Mouse (Mus musculus) stomach, postnatal 0 days (tissue): ENCODE results near the gene Car5a. TPM values are rescaled to one million over a fixed set of nuclear protein-coding genes. Genes with fewer than 3 reads are reported as not detected.

Source experiments
- ATAC-seq: fragments of 200-750 bp; cut with Nextera tagmentation; 2 replicates; pipeline ENCODE4 v1.8.0; 2017; ENCODE audit not compliant: low FRiP score, low TSS enrichment
- DNase-seq: peaks from one replicate; pipeline ENCODE4 v3.0.0-alpha.2; 2016; ENCODE audit warnings: low spot score
- H3K27ac ChIP-seq: fragments of 300-500 bp; sonication (generic); replicated peaks from 2 replicates; pipeline ENCODE4 v1.5.1; 2014; ENCODE audit warnings: mild to moderate bottlenecking, control low read depth
- H3K27me3 ChIP-seq: fragments of 300-500 bp; sonication (generic); 2 replicates; pipeline ENCODE4 v1.6.1; 2014; ENCODE audit warnings: low read length; ENCODE audit not compliant: control insufficient read depth, insufficient read depth
- H3K36me3 ChIP-seq: fragments of 300-500 bp; sonication (generic); 2 replicates; pipeline ENCODE4 v1.6.1; 2014; ENCODE audit warnings: low read length, mixed read lengths; ENCODE audit not compliant: control insufficient read depth, insufficient read depth
- H3K4me1 ChIP-seq: fragments of 300-500 bp; sonication (generic); replicated peaks from 2 replicates; pipeline ENCODE4 v1.6.1; 2014; ENCODE audit warnings: antibody characterized with exemption; ENCODE audit not compliant: control insufficient read depth, insufficient read depth
- H3K4me2 ChIP-seq: fragments of 300-500 bp; sonication (generic); replicated peaks from 2 replicates; pipeline ENCODE4 v1.6.1; 2014; ENCODE audit warnings: low read depth, mild to moderate bottlenecking, control low read depth, moderate library complexity
- H3K4me3 ChIP-seq: fragments of 300-500 bp; sonication (generic); 2 replicates; pipeline ENCODE4 v1.5.1; 2014; ENCODE audit warnings: low read depth, low read length, control low read depth
- H3K9ac ChIP-seq: fragments of 300-500 bp; sonication (generic); 2 replicates; pipeline ENCODE4 v1.6.1; 2014; ENCODE audit warnings: mild to moderate bottlenecking, low read length, control low read depth, mixed read lengths
- H3K9me3 ChIP-seq: fragments of 300-500 bp; sonication (generic); 2 replicates; pipeline ENCODE4 v1.6.1; 2016; ENCODE audit warnings: low read length; ENCODE audit not compliant: control insufficient read depth
- CTCF ChIP-seq: IDR thresholded peaks from 2 replicates; pipeline ENCODE4 v1.5.1; 2016; ENCODE audit warnings: antibody characterized with exemption, low read depth, mild to moderate bottlenecking, moderate library complexity
- EP300 ChIP-seq: optimal IDR thresholded peaks from 2 replicates; pipeline ENCODE3; 2016; ENCODE audit warnings: antibody characterized with exemption
- WGBS: fragments of 180-500 bp; shearing (Covaris S2); extraction: QIAGEN DNeasy Blood & Tissue Kit; methylation state at CpG from one replicate; pipeline ENCODE4 v1.1.7; 2014; 5-methylcytosine and 5-hydroxymethylcytosine counted together
- polyA plus RNA-seq: library from polyadenylated mRNA; unstranded; fragments of >200 nt; fragmentation: Nextera tagmentation; extraction: Ambion mirVana; gene quantifications from 2 replicates; pipeline ENCODE4 v1.2.1, GENCODE M21; 2015

Gene Car5a
- polyA plus RNA-seq, 1 experiment from 2014 or later = 0.30 TPM

DNA sequence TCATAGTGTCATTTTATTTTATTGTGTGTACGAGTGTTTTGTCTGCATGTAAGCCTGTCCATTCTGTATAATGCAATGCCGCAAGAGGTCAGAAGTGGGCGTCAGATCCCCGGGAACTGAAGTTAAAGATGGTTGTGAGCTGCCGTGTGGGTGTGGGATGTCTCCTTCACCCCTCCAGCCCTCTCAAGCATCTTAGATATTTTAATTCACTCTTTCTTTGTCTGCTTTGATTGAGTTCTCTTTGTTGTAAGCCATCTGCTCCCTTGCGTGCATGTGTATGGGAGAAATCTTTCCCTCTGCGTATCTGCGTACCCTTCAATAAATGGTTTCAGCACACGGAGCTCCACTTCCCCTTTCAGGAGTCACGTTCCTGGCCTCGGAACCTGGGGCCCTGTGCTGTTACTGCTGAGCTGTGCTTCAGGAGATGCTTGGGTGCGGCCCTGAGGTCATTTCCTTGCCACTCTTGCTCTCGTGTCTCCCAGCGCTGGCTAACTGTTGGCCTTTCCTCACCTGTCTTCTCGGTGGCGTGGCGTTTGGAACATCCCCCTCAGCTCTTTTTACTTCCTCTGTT is 26.9 kb upstream of the Car5a start:
- 67% methylated on average over 17 of the region's 17 CpGs for WGBS
- no peak overlapping the region for H3K9ac ChIP-seq
- TF ChIP-seq EP300 (no peak), CTCF (peak; percentile 30; the same call in 1 of the 2 replicates)
- H3K4me3 ChIP-seq = no peak overlapping the region
- peaks cover 9% of the 10 kb centered on the region for H3K4me1 ChIP-seq
- no peak for ATAC-seq
- DNase-seq = no peak
- no peaks in the 10 kb centered on the region for H3K27me3 ChIP-seq
- no peaks in the 10 kb centered on the region for H3K9me3 ChIP-seq
- no peak overlapping the region for H3K27ac ChIP-seq
- no peak overlapping the region for H3K4me2 ChIP-seq
- H3K36me3 ChIP-seq = peaks cover 14% of the 10 kb centered on the region

DNA sequence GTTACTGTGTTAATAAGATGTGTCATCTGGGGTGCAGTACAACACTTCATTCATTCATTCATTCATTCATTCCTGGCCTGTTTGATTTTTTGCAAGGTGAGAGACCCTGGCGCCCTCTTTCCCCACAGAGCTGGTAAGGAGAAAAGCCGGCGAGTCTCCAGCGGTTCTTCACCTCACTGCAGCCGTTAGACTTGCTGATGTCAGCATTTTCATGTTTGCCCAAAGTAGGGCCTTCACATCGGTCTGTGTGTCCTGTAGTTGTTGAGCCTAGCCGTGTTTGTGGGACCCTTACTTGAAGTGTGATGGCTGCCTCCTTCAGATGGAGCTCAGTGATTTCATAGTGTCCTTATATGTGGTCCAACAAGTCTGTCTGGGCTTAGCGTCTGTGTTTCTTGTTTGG is 25.5 kb upstream of the Car5a start:
- Histone ChIP-seq H3K9ac (no peak overlapping the region), H3K36me3 (peaks cover 8% of the 10 kb centered on the region), H3K4me3 (no peak overlapping the region), H3K9me3 (no peaks in the 10 kb centered on the region), H3K4me1 (peaks cover 9% of the 10 kb centered on the region), H3K27ac (no peak overlapping the region), H3K4me2 (no peak overlapping the region), H3K27me3 (no peaks in the 10 kb centered on the region)
- ATAC-seq = no peak
- TF ChIP-seq EP300 (no peak), CTCF (no peak)
- 75% methylated on average over 8 of the region's 8 CpGs for WGBS
- DNase-seq = no peak

DNA sequence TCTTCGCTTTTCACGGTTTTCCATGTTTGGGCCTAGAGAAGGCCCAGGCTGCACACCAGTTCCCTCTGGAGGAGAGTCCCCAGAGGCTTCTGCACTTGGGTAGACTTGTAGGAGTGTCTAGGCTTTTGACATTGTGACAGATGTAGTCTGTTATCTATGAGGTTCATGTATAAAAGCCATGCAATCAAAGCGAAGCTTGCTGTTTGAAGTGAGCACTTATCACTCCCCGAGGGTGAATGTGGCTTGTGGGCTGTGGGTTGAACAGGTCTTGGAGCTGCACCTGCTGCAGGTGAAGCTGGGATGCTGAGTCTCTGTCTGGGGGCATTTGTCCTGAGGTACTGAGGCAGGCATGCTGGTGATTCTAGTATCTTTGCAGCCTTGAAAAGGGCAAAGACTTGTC is 23.8 kb upstream of the Car5a start:
- Histone ChIP-seq H3K4me1 (peaks cover 9% of the 10 kb centered on the region), H3K9ac (no peak overlapping the region), H3K4me2 (no peak overlapping the region), H3K9me3 (no peaks in the 10 kb centered on the region), H3K27ac (no peak overlapping the region), H3K36me3 (no peaks in the 10 kb centered on the region), H3K27me3 (no peaks in the 10 kb centered on the region), H3K4me3 (no peak overlapping the region)
- 51% methylated on average over 4 of the region's 4 CpGs for WGBS
- ATAC-seq (no peak), DNase-seq (no peak)
- TF ChIP-seq CTCF (no peak), EP300 (no peak)

DNA sequence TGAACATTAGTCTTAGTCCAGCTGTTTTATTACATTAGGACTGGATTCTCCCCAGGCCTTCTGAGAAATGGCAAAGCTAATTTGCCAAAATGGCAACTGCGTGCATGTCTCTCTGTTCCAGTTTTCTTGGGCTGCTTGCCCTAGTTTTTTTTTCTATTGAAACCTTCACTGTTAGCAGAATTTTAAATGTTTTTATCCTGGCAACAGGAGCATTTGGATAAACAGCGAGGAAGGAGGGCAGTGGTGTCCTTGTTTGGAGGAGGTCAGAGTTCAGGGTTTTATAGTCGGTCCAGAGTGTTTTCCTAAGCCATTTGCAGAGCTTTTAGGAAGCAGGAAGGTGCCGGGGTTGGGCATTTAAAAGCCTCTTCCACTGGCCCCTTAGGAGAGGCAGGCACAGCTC is 23.3 kb upstream of the Car5a start:
- Histone ChIP-seq H3K9ac (no peak overlapping the region), H3K4me1 (peaks cover 9% of the 10 kb centered on the region), H3K27ac (0 out of 2 replicates have a peak overlapping the region, but pooled peaks have one; percentile 30), H3K4me2 (no peak overlapping the region), H3K9me3 (no peaks in the 10 kb centered on the region), H3K36me3 (no peaks in the 10 kb centered on the region), H3K4me3 (no peak overlapping the region), H3K27me3 (no peaks in the 10 kb centered on the region)
- no peak for ATAC-seq
- no peak for DNase-seq
- TF ChIP-seq CTCF (no peak), EP300 (no peak)
- 36% methylated on average over 4 of the region's 4 CpGs for WGBS

DNA sequence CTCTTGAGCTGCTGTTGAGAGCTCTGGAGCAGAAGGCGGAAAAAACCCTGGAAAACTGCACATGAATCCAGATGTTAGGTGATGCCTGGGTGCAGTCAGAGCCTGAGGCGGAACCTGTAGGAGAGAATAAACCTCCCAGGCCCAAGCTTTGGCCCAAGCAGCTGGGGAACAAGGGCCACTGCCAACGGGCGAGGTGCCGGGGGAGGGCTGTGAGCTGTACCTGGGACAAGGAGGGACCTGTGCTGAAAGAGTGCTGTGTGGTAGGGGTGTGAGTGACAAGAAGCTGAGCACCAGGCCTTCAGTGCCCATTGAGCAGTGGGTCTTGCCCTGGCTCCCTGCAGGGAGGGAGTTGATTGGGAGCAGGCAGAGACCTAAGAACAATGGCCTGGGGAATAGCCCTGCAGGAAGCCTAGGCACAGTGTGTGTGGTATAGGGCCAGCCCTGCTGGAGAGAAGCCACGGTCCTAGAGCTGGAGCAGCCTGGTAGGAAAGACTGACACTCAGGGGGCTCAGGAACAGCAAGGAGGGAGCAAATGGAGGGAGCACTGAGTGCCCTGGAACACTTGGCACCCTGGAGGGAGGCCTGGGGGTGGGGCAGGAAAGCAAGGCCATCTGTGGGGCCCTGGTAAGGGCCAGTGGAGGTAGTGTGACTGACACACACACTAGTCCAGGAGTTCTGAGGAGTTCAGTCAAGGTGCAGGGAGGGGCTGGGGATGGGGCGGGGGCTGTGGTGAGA is 22.2 kb upstream of the Car5a start:
- Histone ChIP-seq H3K27me3 (no peaks in the 10 kb centered on the region), H3K36me3 (no peaks in the 10 kb centered on the region), H3K4me3 (no peak overlapping the region), H3K4me1 (peaks cover 9% of the 10 kb centered on the region), H3K27ac (no peak overlapping the region), H3K9ac (0 out of 2 replicates have a peak overlapping the region, but pooled peaks have one; percentile 4), H3K4me2 (no peak overlapping the region), H3K9me3 (no peaks in the 10 kb centered on the region)
- DNase-seq (peak; percentile 41), ATAC-seq (0 out of 2 replicates have a peak, but pooled peaks have one; percentile 45)
- 62% methylated on average over 7 of the region's 7 CpGs for WGBS
- no peak for TF ChIP-seq EP300

DNA sequence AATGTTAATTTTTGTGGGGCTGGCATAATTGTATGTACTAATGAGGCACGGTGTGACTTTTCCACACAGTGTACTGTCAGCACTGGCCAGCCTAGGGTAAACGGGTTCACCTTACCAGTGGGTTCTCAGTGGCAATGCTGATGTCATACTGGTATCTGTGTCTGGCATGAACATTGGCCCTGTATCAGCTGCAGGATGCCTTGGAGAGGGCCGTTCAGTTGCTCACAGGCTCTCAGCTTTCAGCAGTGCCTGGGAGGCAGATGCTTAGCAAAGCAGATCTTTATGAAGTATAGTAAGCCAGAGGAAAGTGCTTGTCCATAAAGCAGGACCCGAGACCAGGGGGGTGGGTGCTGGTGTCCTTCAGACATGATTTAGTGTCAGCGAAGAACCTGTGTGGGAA is 21.4 kb upstream of the Car5a start:
- TF ChIP-seq EP300 = no peak
- TF ChIP-seq CTCF = no peak
- WGBS = 67% methylated on average over 5 of the region's 5 CpGs

More for the DNA sequence above, 21.4 kb upstream of the Car5a start:
- ATAC-seq (no peak), DNase-seq (no peak)
- Histone ChIP-seq H3K4me3 (no peak overlapping the region), H3K4me2 (no peak overlapping the region), H3K36me3 (no peaks in the 10 kb centered on the region), H3K9me3 (no peaks in the 10 kb centered on the region), H3K4me1 (peaks cover 9% of the 10 kb centered on the region), H3K27me3 (no peaks in the 10 kb centered on the region), H3K27ac (no peak overlapping the region), H3K9ac (no peak overlapping the region)
